Mouse (Mus musculus) hindbrain, embryonic 12.5 days (tissue): ENCODE measurements around the gene Tmem108. TPM values are rescaled to one million over a fixed set of nuclear protein-coding genes. Genes with fewer than 3 reads are reported as not detected.

ENCODE experiments used
- ATAC-seq: fragments of 200-750 bp; cut with Nextera tagmentation; 2 replicates; pipeline ENCODE4 v1.8.0; 2017; ENCODE audit warnings: moderate TSS enrichment; ENCODE audit not compliant: low FRiP score
- H3K27ac ChIP-seq: fragments of 300-500 bp; sonication (generic); 2 replicates; pipeline ENCODE4 v1.5.1; 2016; ENCODE audit warnings: mild to moderate bottlenecking
- H3K27me3 ChIP-seq: fragments of 300-500 bp; sonication (generic); 2 replicates; pipeline ENCODE4 v1.6.1; 2016; ENCODE audit warnings: mild to moderate bottlenecking
- H3K36me3 ChIP-seq: fragments of 300-500 bp; sonication (generic); 2 replicates; pipeline ENCODE4 v1.6.1; 2016; ENCODE audit warnings: mild to moderate bottlenecking
- H3K4me1 ChIP-seq: fragments of 300-500 bp; sonication (generic); 2 replicates; pipeline ENCODE4 v1.6.1; 2016
- H3K4me2 ChIP-seq: fragments of 300-500 bp; sonication (generic); replicated peaks from 2 replicates; pipeline ENCODE4 v1.6.1; 2016; ENCODE audit warnings: mild to moderate bottlenecking
- H3K4me3 ChIP-seq: fragments of 300-500 bp; sonication (generic); 2 replicates; pipeline ENCODE4 v1.5.1; 2016; ENCODE audit warnings: mild to moderate bottlenecking
- H3K9ac ChIP-seq: fragments of 300-500 bp; sonication (generic); 2 replicates; pipeline ENCODE4 v1.6.1; 2016; ENCODE audit warnings: mild to moderate bottlenecking, moderate library complexity
- H3K9me3 ChIP-seq: fragments of 300-500 bp; sonication (generic); replicated peaks from 2 replicates; pipeline ENCODE4 v1.6.1; 2016; ENCODE audit warnings: mild to moderate bottlenecking
- WGBS: fragments of 180-500 bp; shearing (Covaris S2); methylation state at CpG from one replicate; pipeline ENCODE4 v1.1.7; 2016; 5-methylcytosine and 5-hydroxymethylcytosine counted together
- polyA plus RNA-seq: library from polyadenylated mRNA; unstranded; fragments of >200 nt; fragmentation: Nextera tagmentation; extraction: Ambion mirVana; gene quantifications from 2 replicates; pipeline ENCODE4 v1.2.1, GENCODE M21; 2016

Tmem108 gene
- polyA plus RNA-seq, 1 experiment from 2014 or later: 22.4 TPM

GRCm38 (mm10) chr9:103440597-103440996 lies 321.0 kb downstream of the Tmem108 start:
- WGBS: 75% methylated on average over 3 of the region's 3 CpGs
- Histone ChIP-seq H3K4me2 (no peak overlapping the region), H3K4me3 (no peak overlapping the region), H3K27me3 (no peaks in the 10 kb centered on the region), H3K9me3 (peaks cover 5% of the 10 kb centered on the region; the same call in 1 of the 2 replicates), H3K36me3 (no peaks in the 10 kb centered on the region), H3K4me1 (peaks cover 17% of the 10 kb centered on the region), H3K27ac (no peak overlapping the region), H3K9ac (no peak overlapping the region)
- ATAC-seq: no peak

- H3K36me3 ChIP-seq: no peaks in the 10 kb centered on the region
- H3K9me3 ChIP-seq: no peaks in the 10 kb centered on the region
- H3K27me3 ChIP-seq: no peaks in the 10 kb centered on the region
- H3K9ac ChIP-seq: no peak overlapping the region
- H3K4me1 ChIP-seq: peaks cover 3% of the 10 kb centered on the region; the same call in 1 of the 2 replicates
- 82% methylated on average over 5 of the region's 5 CpGs for WGBS
- no peak overlapping the region for H3K27ac ChIP-seq
- no peak for ATAC-seq
- H3K4me3 ChIP-seq: no peak overlapping the region
- no peak overlapping the region for H3K4me2 ChIP-seq
Measured at GRCm38 (mm10) chr9:103437104-103437503, 324.5 kb downstream of the Tmem108 start.

GRCm38 (mm10) chr9:103434116-103434515 lies 327.5 kb downstream of the Tmem108 start:
- Histone ChIP-seq H3K27ac (no peak overlapping the region), H3K27me3 (no peaks in the 10 kb centered on the region), H3K36me3 (no peaks in the 10 kb centered on the region), H3K4me2 (no peak overlapping the region), H3K4me1 (peaks cover 6% of the 10 kb centered on the region; the same call in 1 of the 2 replicates), H3K4me3 (no peak overlapping the region), H3K9ac (no peak overlapping the region), H3K9me3 (no peaks in the 10 kb centered on the region)
- no peak for ATAC-seq
- 58% methylated on average over 4 of the region's 4 CpGs for WGBS

Other genes starting within 250 kb of the Tmem108 start
- gene Nphp3, start 240.7 kb upstream of the Tmem108 start, polyA plus RNA-seq: 6.6 and 7.3 TPM in 2 replicates